ENCODE assay signal across 23 mouse cellular contexts in genomic region chr1:96445215-96445614, GRCm38 (mm10).
"Had no signal": no experiment of that assay in that cellular context is flagged by ENCODE, and none has a peak within 500 bp of the region (broad histone marks: within the 10 kb centered on the region; RNA-seq: fewer than 3 reads in every experiment).

No protein-coding gene starts in this region.

- DNase-seq: kidney, adult 18-20 months; kidney, adult 9 months; kidney, postnatal 14 days; kidney, postnatal 4 days; layer of hippocampus, postnatal 36 days; liver; lung, adult 18-20 months; lung, postnatal 10 days; lung, postnatal 36 days; retina, postnatal 1 day; thymus, adult 2 months; thymus, postnatal 14 days; thymus, postnatal 4 days had no signal

- H3K9me3 ChIP-seq: limb, embryonic 10.5 days; limb, embryonic 13.5 days; liver, embryonic 12.5 days; liver, embryonic 15.5 days; lung, embryonic 15.5 days; megakaryocyte, embryonic 14.5 days; midbrain, embryonic 10.5 days; midbrain, embryonic 13.5 days; neural tube, embryonic 13.5 days had no signal

- H3K4me2 ChIP-seq: limb, embryonic 13.5 days; liver, embryonic 12.5 days; liver, embryonic 15.5 days; lung, embryonic 15.5 days; midbrain, embryonic 13.5 days; neural tube, embryonic 13.5 days had no signal

- H3K27me3 ChIP-seq: limb, embryonic 13.5 days; liver, embryonic 12.5 days; liver, embryonic 15.5 days; lung, embryonic 15.5 days; megakaryocyte, embryonic 14.5 days; midbrain, embryonic 13.5 days; neural tube, embryonic 13.5 days had no signal

- H3K9ac ChIP-seq: limb, embryonic 13.5 days; liver, embryonic 12.5 days; liver, embryonic 15.5 days; lung, embryonic 15.5 days; midbrain, embryonic 13.5 days; neural tube, embryonic 13.5 days had no signal

- H3K4me1 ChIP-seq: limb, embryonic 10.5 days; limb, embryonic 13.5 days; liver, embryonic 12.5 days; liver, embryonic 15.5 days; lung, embryonic 15.5 days; megakaryocyte, embryonic 14.5 days; midbrain, embryonic 10.5 days; midbrain, embryonic 13.5 days; neural tube, embryonic 13.5 days had no signal

- H3K4me3 ChIP-seq: limb, embryonic 10.5 days; limb, embryonic 13.5 days; liver, embryonic 12.5 days; liver, embryonic 15.5 days; lung, embryonic 15.5 days; megakaryocyte, embryonic 14.5 days; midbrain, embryonic 10.5 days; midbrain, embryonic 13.5 days; neural tube, embryonic 13.5 days had no signal

- H3K27ac ChIP-seq: limb, embryonic 10.5 days; limb, embryonic 13.5 days; liver, embryonic 12.5 days; liver, embryonic 15.5 days; lung, embryonic 15.5 days; midbrain, embryonic 10.5 days; midbrain, embryonic 13.5 days; neural tube, embryonic 13.5 days; stomach, postnatal 0 days had no signal

- H3K36me3 ChIP-seq: limb, embryonic 10.5 days; limb, embryonic 13.5 days; liver, embryonic 12.5 days; liver, embryonic 15.5 days; lung, embryonic 15.5 days; midbrain, embryonic 10.5 days; midbrain, embryonic 13.5 days; neural tube, embryonic 13.5 days had no signal
